Mouse (Mus musculus) neural tube, embryonic 15.5 days (tissue): ENCODE results near the gene Gm3047. TPM values are rescaled to one million over a fixed set of nuclear protein-coding genes. Genes with fewer than 3 reads are reported as not detected.
"Not testable (repeated sequence)": the region's sequence is repeated elsewhere in the genome, so short reads cannot be mapped to it uniquely, and the experiment has no call there.

Source experiments
- ATAC-seq: fragments of 200-750 bp; cut with Nextera tagmentation; 2 replicates; pipeline ENCODE4 v1.8.0; 2017; ENCODE audit warnings: mild to moderate bottlenecking, moderate TSS enrichment, moderate library complexity; ENCODE audit not compliant: low FRiP score
- H3K27ac ChIP-seq: fragments of 300-500 bp; sonication (generic); replicated peaks from 2 replicates; pipeline ENCODE4 v1.5.1; 2015; ENCODE audit warnings: mild to moderate bottlenecking, inconsistent platforms
- H3K27me3 ChIP-seq: fragments of 300-500 bp; sonication (generic); replicated peaks from 2 replicates; pipeline ENCODE4 v1.6.1; 2015; ENCODE audit warnings: inconsistent platforms
- H3K36me3 ChIP-seq: fragments of 300-500 bp; sonication (generic); 2 replicates; pipeline ENCODE4 v1.6.1; 2015; ENCODE audit warnings: inconsistent platforms
- H3K4me1 ChIP-seq: fragments of 300-500 bp; sonication (generic); 2 replicates; pipeline ENCODE4 v1.6.1; 2015; ENCODE audit warnings: inconsistent platforms
- H3K4me2 ChIP-seq: fragments of 300-500 bp; sonication (generic); 2 replicates; pipeline ENCODE4 v1.6.1; 2015; ENCODE audit warnings: inconsistent platforms, mild to moderate bottlenecking, moderate library complexity
- H3K4me3 ChIP-seq: fragments of 300-500 bp; sonication (generic); replicated peaks from 2 replicates; pipeline ENCODE4 v1.5.1; 2015; ENCODE audit warnings: mild to moderate bottlenecking, inconsistent platforms
- H3K9ac ChIP-seq: fragments of 300-500 bp; sonication (generic); replicated peaks from 2 replicates; pipeline ENCODE4 v1.6.1; 2015; ENCODE audit warnings: mild to moderate bottlenecking, inconsistent platforms
- H3K9me3 ChIP-seq: fragments of 300-500 bp; sonication (generic); replicated peaks from 2 replicates; pipeline ENCODE4 v1.6.1; 2016; ENCODE audit warnings: inconsistent platforms
- WGBS: fragments of 180-500 bp; shearing (Covaris S2); methylation state at CpG from one replicate; pipeline ENCODE4 v1.1.7; 2015; ENCODE audit warnings: mixed read lengths; 5-methylcytosine and 5-hydroxymethylcytosine counted together
- polyA plus RNA-seq: library from polyadenylated mRNA; unstranded; fragments of >200 nt; fragmentation: Nextera tagmentation; extraction: Ambion mirVana; gene quantifications from 2 replicates; pipeline ENCODE4 v1.2.1, GENCODE M21; 2015

The Gm3047 gene
- polyA plus RNA-seq, result not detected in 2 replicates

DNA sequence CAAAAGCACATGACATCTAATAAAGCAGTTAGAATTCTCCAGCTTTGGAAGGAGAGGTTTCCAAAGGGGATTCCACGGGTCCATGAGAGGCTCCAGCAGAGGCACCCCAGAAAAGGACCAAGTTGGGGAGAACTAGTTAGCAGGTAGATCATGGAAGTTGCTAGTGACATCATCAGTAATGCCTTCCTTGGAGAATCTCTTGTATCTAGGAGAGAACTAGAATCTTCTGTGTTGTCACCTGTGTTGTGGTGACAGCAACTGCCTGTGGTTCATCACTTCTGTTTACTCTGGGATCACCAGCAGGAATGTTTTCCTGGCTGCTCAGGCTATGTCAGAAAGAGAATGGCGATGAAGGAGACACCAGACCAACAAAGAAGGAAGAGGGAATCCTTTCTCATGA is at the start of gene Gm3047:
TSS of gene Gm3047 (plus strand) at position 301 of the 400 bp plus-strand sequence.
- H3K4me1 ChIP-seq, H3K4me3 ChIP-seq, H3K27me3 ChIP-seq, H3K9me3 ChIP-seq, ATAC-seq, H3K4me2 ChIP-seq, H3K27ac ChIP-seq, H3K36me3 ChIP-seq, H3K9ac ChIP-seq: not testable (repeated sequence)
- no CpG with 5 or more reads among the region's 2 CpGs for WGBS

Other genes starting within 250 kb of the Gm3047 start
- gene Gm3149, start 238.1 kb upstream of the Gm3047 start, polyA plus RNA-seq, result not detected in 2 replicates
- 5.2 and 5.7 TPM in 2 replicates for gene 2610042L04Rik, start 220.6 kb upstream of the Gm3047 start, polyA plus RNA-seq
- not detected in 2 replicates for gene Gm3159, start 157.9 kb upstream of the Gm3047 start, polyA plus RNA-seq
- gene Gm3164, start 140.0 kb upstream of the Gm3047 start, polyA plus RNA-seq, result 5.4 and 6.0 TPM in 2 replicates
- gene Gm3173, start 124.4 kb upstream of the Gm3047 start, polyA plus RNA-seq, result 0.83 and 2.3 TPM in 2 replicates
- gene Gm3182, start 73.7 kb upstream of the Gm3047 start, polyA plus RNA-seq, result not detected in 2 replicates
- 0.27 TPM in 1 of 2 replicates, not detected in the other for gene Gm8159, start 76.9 kb downstream of the Gm3047 start, polyA plus RNA-seq
- 0.97 and 1.7 TPM in 2 replicates for gene Gm3239, start 108.8 kb downstream of the Gm3047 start, polyA plus RNA-seq
- gene Gm7876, start 153.8 kb downstream of the Gm3047 start, polyA plus RNA-seq, result not detected in 2 replicates
- gene Gm3252, start 171.4 kb downstream of the Gm3047 start, polyA plus RNA-seq, result 2.6 and 3.1 TPM in 2 replicates
- gene Gm9602, start 220.9 kb downstream of the Gm3047 start, polyA plus RNA-seq, result not detected in 2 replicates